Mouse (Mus musculus): ENCODE results near the gene Olfr71. TPM values are rescaled to one million over a fixed set of nuclear protein-coding genes. Genes with fewer than 3 reads are reported as not detected.

Gene Olfr71
- total RNA-seq (2023) = not detected

DNA sequence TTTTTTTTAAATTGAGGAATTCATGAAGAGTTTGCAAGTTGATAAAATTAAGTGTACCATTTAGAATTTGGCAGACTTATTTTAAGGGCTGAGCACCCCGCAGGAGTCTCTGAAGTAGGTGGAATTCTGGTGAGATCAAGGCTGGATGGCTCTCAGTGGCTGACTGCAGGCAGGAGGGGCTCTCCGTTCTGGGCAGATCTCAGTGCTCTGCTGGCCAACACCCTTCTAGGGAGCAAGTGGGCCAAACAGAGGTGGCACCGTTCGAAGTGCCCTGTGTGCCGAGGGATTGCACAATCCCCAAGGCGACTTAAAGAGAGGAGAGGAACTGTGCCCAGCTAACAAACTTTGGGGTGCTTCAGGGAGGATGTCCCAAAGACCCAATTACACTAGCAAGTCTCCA is at the start of gene Olfr71:
Gene Olfr71, minus strand, starts transcription at position 387 of the 400 bp plus-strand sequence.

DNA sequence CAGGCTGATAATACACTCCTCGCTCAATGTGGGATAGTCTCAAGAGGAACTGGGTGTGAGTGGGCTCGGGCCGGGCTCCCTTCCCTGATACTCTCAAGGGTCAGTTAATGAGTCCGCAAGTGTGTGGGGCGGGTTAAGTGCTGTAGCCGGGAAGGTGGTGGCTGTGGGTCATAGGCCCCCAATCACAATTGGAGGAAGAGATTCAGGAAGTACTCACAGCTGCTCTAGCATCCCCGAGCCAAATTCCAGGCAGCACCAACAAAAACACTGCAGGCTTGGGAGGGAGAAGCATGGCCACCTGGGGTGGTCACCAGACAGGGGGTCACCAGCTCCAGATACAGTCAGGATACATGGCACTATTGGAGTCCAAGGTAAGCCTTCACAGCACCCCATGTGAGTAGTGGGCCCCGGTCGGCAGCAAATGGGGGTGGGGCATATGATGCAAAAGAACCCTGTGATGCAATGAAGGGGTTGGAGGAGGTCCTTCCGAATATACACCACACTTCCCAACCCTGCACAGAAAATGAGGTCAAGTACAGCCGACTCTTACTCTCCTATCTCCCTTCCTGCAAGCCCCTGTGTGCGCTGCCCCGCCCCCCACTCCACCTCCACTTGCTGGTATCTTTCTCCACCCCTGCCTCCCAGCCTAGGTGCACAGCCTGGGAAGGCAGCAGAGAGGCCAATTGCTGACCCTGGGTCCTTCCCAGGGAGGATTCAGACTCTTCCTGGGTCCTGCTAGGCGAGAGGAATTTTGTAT is 19.9 kb upstream of the Olfr71 start, which contains the start of gene Spaar:
Gene Spaar, plus strand, starts transcription at position 241 of the 757 bp plus-strand sequence.

DNA sequence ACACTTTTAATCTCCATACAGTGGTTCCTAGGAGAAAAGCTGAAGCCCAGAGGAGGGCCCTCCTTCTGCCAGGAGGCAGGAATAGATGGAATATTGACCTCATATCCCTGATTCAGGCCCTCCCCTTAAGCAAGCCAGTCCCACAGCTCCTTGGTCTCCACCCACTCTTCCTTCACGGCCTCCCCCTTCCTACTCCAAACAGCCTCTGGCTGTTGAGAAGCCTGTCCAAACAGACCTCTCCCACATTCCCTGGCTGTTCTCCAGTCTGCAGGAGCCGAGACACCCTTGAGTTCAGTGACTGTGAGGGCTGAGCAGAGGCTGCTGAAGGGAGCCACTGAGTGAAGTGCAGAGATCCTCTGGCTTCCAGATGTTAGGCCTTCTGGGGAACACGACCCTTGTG is 16.9 kb upstream of the Olfr71 start, which contains the start of gene Hrct1:
Gene Hrct1, plus strand, starts transcription at position 194 of the 400 bp plus-strand sequence.

DNA sequence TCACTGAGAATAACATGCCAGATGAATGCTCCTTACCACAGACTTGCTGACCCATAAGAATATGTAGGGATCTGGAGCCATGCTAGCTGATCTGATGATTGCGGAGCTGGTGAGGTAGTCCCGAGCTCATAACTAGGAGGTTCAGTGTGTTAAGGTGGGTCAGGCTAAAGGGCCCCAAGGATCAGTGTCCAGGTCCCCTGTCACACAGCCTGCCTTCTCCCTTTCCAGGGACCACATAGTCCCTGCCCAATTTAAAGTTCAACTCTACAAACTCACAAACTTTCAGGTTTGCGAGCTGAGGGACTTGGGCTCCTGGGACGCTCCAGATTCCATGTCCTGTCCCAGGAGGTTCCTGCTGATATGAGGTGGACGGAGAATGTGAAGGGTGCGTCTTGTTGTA is 9.3 kb downstream of the Olfr71 start, which contains the start of gene Olfr70:
Gene Olfr70, minus strand, starts transcription at position 101 of the 400 bp plus-strand sequence.

DNA sequence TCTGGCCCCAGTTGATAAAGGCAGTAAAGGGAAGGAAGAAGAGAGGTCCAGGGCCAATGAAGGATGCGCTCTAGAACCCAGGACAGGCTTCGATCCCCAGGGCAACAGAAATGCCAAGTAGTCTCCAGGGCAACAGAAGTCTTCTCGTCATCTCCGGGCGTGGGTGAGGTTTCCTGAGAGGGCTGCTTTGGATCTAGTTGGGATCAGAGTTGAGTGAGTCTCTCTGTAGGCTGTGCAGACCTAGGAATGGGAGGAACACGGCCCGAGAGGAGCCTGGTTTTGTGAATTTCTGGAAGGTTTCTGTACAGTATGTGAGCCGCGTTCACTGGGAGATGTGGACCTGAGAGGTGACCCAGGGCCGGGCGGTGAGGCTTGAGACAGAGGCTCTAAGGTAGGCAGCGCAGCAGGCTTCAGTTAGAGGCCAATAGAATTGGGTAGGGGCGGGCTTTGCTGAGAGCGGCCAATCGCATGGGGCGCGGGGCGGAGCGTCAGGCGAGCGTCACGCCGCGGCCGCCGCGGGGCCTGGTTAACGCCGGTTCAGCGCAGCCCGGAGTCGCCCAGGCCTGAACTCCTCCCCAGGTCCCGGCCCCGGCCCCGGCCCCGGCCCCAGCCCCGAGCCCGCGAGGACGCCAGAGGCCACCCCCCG is 41.1 kb downstream of the Olfr71 start, which contains the start of the genes Tmem8b and Fam221b:
Gene Tmem8b, plus strand, starts transcription at position 190 of the 646 bp plus-strand sequence.
Gene Fam221b, minus strand, starts transcription at position 364 of the 646 bp plus-strand sequence.

DNA sequence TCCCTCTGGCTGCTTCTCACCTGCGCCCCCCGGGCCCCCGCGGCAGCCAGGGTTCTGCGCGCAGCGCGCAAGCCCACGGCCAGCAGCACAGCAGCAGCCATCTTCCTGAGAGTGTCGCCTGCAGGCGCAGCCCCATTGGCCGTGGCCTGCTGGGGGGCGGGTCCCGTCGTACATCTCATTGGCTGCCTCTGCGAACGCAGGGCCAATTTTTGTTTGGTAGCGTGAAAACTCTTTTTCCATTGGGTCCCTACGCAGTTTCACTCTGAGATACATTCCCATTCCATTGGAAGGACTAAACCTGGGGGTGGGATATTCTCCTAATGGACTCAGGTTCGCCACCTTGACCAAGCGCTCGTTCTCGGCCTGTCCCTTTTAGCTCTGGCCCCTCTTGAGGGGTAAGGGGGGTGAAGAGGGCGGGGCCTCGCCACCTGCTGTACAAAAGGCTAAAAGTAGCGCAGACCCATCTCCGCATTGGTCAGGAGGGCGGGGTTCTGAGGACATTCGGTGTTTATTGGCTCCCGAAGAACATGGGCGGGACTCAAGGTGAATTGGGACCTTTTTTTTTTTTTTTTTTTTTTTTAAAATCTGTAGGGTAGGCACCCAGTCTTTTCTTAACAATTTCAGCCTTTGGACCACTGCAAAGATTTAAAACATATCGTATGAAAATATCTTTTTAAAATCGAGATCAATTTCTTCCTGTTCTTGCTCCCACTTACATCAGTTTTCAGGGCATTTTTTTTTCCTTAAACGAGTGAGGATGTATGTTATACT is 53.5 kb downstream of the Olfr71 start, which contains the start of gene Hint2:
Gene Hint2, minus strand, starts transcription at position 128 of the 771 bp plus-strand sequence.

Other genes with a start within 250 kb of the Olfr71 start
- gene Sit1, start 226.5 kb downstream of the Olfr71 start, total RNA-seq (2023) = not detected
- 10 to 100 TPM; 10.6 to 11.3 TPM for gene Ccdc107, start 217.4 kb downstream of the Olfr71 start, total RNA-seq (2023)
- gene Arhgef39, start 210.6 kb downstream of the Olfr71 start, total RNA-seq (2023) = 1 to 10 TPM; 2.5 to 2.6 TPM
- 1 to 10 TPM; 2.2 to 5.1 TPM for gene Car9, start 203.3 kb downstream of the Olfr71 start, total RNA-seq (2023)
- gene Tpm2, start 186.5 kb downstream of the Olfr71 start, total RNA-seq (2023) = under 1 TPM; 0.36 to 0.58 TPM
- gene Creb3, start 147.9 kb downstream of the Olfr71 start, total RNA-seq (2023) = 100 to 1,000 TPM in 1 of 2 experiments, 10 to 100 TPM in 1; 69.0 to 105 TPM
- 100 to 1,000 TPM; 825 to 900 TPM for gene Tln1, start 147.6 kb downstream of the Olfr71 start, total RNA-seq (2023)
- 10 to 100 TPM; 27.9 to 30.9 TPM for gene Rgp1, start 131.5 kb downstream of the Olfr71 start, total RNA-seq (2023)
- gene Gba2, start 131.4 kb downstream of the Olfr71 start, total RNA-seq (2023) = 10 to 100 TPM; 25.2 to 34.6 TPM
- not detected for gene Msmp, start 125.8 kb downstream of the Olfr71 start, total RNA-seq (2023)
- gene Npr2, start 78.3 kb downstream of the Olfr71 start, total RNA-seq (2023) = under 1 TPM in 1 of 2 experiments, not detected in 1; 0.39 TPM
- not detected for gene Spag8, start 56.7 kb downstream of the Olfr71 start, total RNA-seq (2023)
- 10 to 100 TPM; 13.7 to 14.6 TPM for gene Hint2, start 53.8 kb downstream of the Olfr71 start, total RNA-seq (2023)
- 1 to 10 TPM; 1.9 to 2.2 TPM for gene Tmem8b, start 41.3 kb downstream of the Olfr71 start, total RNA-seq (2023)
- gene Fam221b, start 41.1 kb downstream of the Olfr71 start, total RNA-seq (2023) = under 1 TPM in 1 of 2 experiments, not detected in 1; 0.13 TPM
- gene Olfr70, start 9.4 kb downstream of the Olfr71 start, total RNA-seq (2023) = not detected
- not detected for gene Hrct1, start 16.9 kb upstream of the Olfr71 start, total RNA-seq (2023)
- gene Spaar, start 19.8 kb upstream of the Olfr71 start, total RNA-seq (2023) = not detected
- gene Olfr159, start 60.8 kb upstream of the Olfr71 start, total RNA-seq (2023) = not detected
- gene Olfr156, start 113.6 kb upstream of the Olfr71 start, total RNA-seq (2023) = not detected
- gene Olfr157, start 129.9 kb upstream of the Olfr71 start, total RNA-seq (2023) = not detected
- gene Olfr155, start 141.3 kb upstream of the Olfr71 start, total RNA-seq (2023) = not detected
- under 1 TPM; 0.18 to 0.39 TPM for gene Reck, start 165.3 kb upstream of the Olfr71 start, total RNA-seq (2023)
- 100 to 1,000 TPM in 1 of 2 experiments, 10 to 100 TPM in 1; 88.0 to 102 TPM for gene Glipr2, start 247.1 kb upstream of the Olfr71 start, total RNA-seq (2023)

All from monocyte, adult 59 days (primary cell).